Mouse (Mus musculus): ENCODE data around the gene Gm14569. TPM values are rescaled to one million over a fixed set of nuclear protein-coding genes. Genes with fewer than 3 reads are reported as not detected.

The Gm14569 gene
- not detected for total RNA-seq (2021)

DNA sequence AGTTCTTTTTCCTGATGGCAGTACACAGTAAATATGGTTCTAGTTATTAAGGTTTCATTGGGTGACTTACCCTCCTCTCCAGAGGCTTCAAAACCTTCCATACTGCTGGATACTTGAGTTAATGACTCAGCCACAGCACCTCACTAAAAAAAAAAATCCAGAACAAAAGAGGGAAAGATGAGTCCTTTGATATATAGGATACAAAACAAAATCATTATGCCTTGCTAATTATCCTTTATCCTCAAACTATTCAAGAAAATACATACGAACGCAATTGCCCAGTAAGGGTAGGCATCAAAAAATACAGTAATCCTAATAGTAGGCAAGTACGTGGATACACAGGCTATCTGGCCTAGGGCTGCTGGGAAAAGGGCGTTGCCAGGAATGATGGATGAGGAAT, at the start of gene Gm14569:
Gene Gm14569 (minus strand): TSS at position 101 of the 400 bp plus-strand sequence.
- no peak for DNase-seq
- intact Hi-C loops (cut with DNase I), result no loop called here

DNA sequence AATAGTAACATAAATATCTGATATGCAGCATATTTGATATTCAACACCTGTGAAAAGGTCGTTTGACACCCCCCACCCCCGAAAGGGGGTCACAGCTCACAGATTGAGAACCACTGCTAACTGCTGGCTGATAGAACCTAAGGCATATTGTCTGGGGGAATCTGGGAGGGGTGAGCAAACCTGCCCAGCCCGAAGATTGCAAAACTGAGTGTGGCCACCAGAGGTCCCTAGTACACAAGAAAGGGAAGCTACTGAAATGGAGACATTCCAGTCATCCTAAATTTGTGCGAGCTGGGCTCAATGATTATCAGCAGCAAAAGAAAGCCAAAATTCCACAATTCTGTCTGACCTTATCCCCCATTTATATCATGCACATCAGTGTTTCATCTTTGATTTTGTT, 42.9 kb upstream of the Gm14569 start:
- peak; percentile 75 to 82 for DNase-seq
- intact Hi-C loops (cut with DNase I), result loop anchor here (1.0 kb wide), 1 partner anchor 27 kb away; no protein-coding TSS in a partner anchor

DNA sequence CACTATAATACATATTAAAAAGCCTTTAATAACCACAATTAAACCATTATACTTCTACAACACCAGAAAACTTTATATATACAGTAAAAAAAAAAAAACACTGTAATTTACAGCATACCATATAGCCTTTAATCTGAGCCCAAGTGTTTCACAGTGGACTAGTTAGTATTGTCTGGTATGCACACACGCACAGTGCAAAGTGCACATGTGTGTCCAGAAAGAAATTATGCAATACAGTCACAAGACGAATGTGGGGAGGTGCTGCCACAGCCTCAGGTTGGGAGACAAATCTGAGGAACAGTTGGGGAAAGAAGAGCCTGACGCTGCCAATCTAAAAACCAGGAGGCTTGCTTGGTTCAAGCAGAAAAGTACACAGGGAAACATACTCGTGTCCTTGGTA, 42.1 kb upstream of the Gm14569 start:
- DNase-seq, result no peak
- intact Hi-C loops (cut with DNase I), result loop anchor here (1.0 kb wide), 1 partner anchor 28 kb away; no protein-coding TSS in a partner anchor

DNA sequence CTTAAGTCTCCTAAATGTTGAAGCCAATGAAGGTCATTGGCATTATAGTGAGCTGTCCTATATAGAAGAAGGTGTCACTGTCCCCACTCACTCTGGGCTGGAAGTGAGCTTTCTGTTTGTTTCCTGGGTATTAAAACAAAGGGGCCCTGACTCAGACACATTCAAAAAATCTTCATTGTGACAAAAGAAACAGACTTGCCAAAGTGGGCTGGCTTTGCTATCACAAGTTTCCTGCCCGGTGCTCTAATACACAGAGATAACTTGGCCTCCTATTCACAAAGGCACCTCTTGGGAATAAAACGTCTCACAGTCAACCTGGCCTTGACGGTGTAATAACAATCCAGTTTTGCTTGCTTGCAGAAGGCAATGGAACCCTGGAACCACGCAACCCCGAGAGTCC, 38.6 kb upstream of the Gm14569 start:
- DNase-seq, result no peak
- intact Hi-C loops (cut with DNase I), result no loop called here

DNA sequence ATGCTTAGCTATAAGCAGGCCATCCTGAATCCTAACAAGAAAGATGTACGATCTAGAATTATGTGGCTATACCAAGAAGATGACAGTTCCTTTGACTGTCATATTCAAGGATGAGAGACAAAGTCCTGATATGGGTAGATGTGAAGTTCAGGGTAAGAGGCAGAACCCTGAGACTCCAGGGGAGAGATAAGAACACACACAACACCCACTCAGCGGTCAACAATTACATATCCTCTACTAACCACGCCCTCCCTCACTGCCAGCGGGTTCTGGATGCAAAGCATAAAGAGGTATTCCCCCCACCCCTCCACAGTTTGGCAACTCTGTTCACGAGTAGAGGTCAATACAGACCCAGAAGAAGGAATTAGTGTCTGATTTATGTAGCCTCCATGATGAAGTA, 32.1 kb upstream of the Gm14569 start:
- no peak for DNase-seq
- intact Hi-C loops (cut with DNase I), result no loop called here

DNA sequence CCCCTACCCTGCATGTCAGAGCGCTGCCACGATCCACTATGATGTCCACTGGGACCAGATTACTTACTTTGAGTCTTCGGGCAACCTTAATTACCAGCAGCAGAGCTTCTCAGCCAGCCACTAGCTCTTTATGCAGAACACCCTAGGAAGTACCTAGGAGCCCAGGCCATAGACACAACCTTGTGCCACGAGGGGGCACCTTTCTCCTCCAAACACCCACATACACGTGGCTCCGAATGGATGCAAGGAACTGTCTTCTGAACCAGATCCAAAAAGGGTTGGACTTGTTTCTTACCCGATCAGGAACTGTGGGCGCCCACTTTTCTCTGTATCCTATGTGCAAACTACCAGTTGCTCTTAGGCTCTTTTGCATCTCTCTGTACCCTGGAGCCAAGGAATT, 22.1 kb upstream of the Gm14569 start:
- intact Hi-C loops (cut with DNase I), result no loop called here
- DNase-seq, result no peak

DNA sequence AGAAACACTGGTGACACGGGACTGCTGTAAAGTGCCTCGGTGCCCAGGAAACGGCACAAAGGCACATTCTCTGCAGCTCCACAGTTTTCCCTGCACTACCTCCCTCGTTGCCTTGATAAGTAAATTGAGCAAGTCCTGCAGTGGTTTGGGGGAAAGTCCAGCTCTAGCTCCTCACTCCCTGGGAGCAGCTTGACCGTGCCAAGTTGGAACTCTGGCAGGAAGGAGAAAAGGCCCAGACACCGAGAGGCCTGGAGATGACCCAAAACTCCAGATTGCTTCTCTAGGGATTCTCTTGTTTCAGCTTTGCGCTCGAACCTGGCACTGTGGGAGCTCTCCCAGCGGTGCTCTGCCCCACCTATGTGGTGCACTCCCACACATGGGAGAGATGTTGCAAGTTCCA, 21.6 kb upstream of the Gm14569 start:
- DNase-seq, result no peak
- intact Hi-C loops (cut with DNase I), result no loop called here

DNA sequence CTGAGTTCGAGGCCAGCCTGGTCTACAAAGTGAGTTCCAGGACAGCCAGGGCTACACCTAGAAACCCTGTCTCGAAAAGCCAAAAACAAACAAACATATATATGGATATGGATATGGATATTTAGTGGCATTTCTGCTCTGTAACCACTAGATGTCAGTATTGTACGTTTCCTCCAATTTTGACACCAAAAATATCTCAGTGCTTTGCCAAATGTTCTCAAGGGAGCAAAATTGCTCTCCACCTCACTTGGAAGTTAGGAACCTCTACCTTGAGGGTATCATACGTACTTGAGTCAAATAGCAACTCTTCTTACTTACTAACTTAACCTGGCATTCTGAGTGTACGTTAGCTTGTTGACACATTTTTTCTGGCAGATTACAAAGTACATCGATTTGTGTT, 15.2 kb upstream of the Gm14569 start:
- DNase-seq, result no peak
- intact Hi-C loops (cut with DNase I), result no loop called here

DNA sequence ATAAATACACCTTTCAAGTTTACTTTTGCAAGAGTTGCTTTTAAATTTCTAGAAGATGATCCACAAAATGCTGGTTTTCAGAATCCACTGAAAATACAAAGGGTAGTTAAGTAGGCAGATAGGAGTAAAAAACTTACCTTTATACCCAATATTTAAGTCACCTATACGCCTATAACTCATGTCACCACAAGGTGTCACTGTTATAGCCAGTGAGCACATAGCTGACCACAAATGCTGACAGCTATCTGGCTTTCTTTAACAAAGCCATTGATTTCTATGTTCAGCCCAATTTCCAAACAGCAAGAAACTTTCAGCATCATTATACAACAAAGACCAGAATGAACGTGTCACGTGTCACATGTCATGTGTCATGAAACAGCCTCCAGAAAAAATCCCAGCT, 2.1 kb downstream of the Gm14569 start:
- intact Hi-C loops (cut with DNase I), result no loop called here

DNA sequence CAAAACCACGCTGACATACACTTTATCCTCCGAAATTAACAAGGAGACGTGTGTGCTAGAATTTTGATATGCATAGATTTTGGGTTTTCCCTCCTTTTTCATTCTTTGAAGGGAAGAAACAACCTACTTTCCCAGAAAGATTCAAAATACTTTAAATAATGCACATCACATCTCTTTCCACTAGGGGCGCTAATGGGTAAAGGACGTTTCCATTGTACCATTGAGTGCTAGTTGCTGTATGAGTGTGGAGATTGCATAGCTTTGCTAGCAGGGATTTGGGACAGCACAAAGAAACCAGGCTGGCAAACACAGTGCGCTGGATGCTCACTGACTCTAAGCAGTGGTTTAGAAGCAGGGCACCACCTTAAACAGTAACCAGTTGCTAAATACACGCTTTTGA, 3.6 kb downstream of the Gm14569 start:
- DNase-seq, result no peak
- intact Hi-C loops (cut with DNase I), result no loop called here

More for the DNA sequence above, 2.1 kb downstream of the Gm14569 start:
- no peak for DNase-seq

DNA sequence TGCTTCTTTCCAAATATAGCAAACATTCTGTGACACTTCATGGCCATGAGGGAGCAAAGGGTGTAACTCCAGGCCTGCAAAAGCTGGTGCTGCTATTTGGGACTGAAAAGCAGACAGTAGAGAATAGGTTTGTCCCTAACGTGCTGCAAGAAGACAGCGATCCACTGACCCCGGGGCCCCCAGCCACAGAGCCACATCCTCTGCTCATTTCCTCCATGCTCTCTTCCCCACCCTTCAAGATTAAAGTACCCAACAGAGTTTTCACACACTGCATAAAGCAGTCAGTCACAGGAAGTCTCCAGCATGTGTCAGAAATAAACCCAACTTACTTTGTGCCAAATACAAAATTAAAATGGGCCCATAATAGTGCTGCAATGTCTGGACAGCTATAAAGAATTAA, 16.8 kb downstream of the Gm14569 start:
- intact Hi-C loops (cut with DNase I), result no loop called here
- DNase-seq, result no peak

DNA sequence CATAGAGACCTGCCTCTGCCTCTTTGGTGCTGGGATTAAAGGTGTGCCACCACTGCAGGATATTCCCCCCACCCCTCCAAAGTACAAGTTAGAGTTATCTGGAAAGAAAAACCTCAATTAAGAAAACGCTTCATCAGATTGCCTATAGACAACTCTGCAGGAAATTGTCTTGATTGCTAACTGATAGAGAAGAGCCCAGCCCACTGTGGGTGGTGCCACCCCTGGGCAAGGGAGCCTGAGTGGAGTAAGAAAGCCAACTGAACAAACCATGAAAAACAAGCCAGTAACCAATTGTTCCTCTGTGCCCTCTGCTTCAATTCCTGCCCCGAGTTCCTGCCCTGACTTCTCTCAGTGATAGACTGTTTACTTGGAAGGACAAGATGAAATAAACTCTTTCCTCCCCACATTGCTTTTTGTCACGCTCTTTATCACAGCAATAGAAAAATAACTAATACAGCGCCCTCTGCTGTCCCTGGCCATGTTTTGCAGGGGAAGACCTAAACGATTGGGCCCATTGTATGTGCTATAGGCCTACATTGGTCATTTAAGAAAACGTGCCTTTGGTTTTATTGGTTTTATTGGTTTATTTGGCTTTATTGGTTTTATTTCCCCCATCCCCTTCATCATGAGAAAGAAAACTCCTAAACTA, 17.4 kb downstream of the Gm14569 start:
- intact Hi-C loops (cut with DNase I), result no loop called here
- DNase-seq, result no peak

DNA sequence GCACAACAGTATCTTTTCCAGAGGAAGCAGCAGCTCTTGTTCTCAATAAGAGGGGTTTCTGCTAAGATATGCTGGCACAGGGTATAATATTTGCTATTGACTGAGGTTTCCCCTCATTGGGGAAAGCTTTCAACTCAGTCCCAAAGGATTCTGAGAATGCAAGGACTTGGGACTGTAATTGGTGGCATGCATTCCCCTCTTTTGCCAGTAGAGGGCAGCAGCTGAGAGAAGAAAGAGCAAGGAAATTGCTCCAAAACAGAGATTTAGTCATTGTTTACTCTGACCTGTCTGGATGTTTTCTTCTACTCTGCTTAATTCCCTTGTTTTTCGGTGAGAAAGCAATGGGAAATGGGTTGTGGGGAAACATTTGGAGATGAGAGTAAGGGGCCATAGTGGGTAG, 35.6 kb downstream of the Gm14569 start:
- intact Hi-C loops (cut with DNase I), result no loop called here
- DNase-seq, result peak in 1 of 2 experiments; percentile 32

DNA sequence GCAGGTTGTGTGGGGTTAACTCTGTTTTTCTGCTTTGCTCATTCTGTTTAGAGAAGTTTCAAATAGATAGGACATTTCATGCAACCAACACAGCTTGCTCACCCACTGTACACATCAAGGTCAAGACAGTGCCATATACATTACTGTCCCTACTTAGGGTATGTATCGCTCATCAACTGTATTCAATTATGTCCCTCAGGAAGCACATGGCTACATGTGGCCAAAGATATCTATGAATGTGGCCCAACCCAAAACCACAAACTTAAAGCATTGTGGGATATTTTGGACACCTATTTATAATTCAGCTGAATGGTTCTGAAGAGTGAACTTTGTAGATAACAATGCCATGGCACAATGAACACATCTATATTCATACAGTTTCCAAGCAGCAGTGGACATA, 53.7 kb downstream of the Gm14569 start:
- DNase-seq, result no peak
- intact Hi-C loops (cut with DNase I), result no loop called here

DNA sequence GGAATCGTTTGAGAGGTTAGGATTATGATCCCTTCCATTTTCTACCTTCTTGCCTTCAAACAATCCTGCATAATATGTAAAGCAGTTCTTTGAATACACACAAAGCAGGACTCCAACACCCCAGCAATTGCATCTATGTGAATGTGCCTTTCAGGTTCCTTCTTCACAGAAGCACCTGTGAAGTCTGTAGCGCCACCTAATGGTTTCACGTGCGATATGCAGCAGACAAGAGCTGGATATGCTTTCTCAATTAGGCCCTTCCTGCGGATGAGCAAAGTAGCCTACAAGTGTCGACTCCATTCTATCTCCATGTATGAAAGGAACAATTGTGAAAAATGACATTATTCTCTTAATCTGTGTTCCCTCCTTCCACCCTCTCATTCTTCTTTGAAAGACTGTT, 56.6 kb downstream of the Gm14569 start:
- intact Hi-C loops (cut with DNase I), result no loop called here
- DNase-seq, result no peak

DNA sequence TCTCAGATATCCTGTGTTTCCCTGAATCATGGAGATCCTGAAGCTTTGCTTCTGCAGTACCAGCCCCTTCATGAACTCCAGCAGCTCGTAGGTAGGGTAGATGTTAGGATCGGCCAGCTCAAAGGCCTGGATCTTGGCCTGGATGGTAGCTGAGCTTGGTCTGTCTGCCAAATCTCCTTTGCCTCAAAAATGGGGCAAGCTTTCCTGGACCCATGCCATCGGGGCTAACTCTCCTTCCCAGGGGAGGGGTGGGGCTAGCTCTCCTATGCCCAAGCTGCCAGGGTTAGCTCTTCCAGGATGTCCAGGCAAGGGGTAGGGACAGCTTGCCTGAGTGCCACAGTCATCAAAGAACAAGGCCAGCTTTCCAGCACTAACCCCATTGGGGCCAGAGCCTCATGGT, 72.5 kb downstream of the Gm14569 start:
- DNase-seq, result no peak
- intact Hi-C loops (cut with DNase I), result no loop called here

DNA sequence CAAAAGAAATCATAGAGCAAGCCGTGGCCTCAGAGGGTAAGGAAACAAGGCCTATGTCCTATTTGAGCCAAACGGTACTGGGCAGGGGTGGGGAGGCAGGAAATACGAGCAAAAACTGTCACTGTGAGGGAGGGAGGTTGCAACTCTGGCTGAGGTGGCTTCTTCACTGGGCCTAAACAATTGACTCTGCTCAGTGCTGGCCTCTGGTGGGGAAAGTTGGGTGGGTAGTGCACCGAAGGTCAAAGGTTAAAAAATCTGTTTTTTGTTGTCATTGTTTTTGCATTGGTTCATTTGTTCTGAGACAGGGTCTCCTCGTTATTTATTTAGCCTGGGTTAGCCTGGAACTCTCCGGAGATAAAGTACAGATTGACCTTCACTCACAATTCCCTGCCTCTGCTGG, 89.3 kb downstream of the Gm14569 start:
- intact Hi-C loops (cut with DNase I), result no loop called here
- no peak for DNase-seq

DNA sequence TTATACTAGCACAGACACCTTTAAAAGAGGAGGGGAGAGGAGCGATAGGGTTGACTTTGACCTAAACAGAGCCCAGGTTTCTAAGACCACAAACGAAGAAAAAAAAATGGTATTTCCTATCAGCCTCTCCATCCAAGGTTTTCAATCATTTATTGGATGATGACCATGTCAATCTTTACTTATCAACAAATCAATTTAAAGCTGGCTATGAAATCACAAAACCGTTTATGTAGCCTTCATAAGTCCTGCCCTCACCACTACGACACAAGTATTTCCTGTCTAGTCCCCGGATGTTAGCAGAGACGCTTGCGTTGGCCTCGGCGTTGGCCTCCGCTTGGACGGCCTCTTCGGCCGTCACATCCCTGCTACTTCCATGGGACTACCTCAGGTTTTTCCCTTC, 90.7 kb downstream of the Gm14569 start, which contains the start of gene Gm6268:
Gene Gm6268 (plus strand): TSS at position 301 of the 400 bp plus-strand sequence.
- intact Hi-C loops (cut with DNase I), result no loop called here
- no peak for DNase-seq

DNA sequence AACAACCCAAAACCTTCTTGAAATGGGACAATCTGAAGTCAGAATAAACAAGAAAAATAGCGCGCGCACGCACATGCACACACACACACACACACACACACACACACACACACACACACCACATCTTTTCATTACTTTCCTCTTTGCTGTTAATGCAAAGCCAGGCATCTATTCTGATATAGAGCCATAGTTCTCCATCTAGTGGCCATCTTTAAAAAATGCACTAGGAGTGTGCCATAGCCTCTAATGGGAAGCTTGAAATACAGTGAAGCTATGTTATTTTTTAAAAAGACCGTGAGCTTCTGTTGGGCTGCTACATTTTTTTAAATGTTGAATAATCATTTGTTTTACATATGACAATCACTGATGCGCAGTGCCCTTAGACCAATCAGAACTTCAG, 98.4 kb downstream of the Gm14569 start:
- no peak for DNase-seq
- intact Hi-C loops (cut with DNase I), result loop anchor here (1.0 kb wide), 1 partner anchor 167 kb away; no protein-coding TSS in a partner anchor

DNA sequence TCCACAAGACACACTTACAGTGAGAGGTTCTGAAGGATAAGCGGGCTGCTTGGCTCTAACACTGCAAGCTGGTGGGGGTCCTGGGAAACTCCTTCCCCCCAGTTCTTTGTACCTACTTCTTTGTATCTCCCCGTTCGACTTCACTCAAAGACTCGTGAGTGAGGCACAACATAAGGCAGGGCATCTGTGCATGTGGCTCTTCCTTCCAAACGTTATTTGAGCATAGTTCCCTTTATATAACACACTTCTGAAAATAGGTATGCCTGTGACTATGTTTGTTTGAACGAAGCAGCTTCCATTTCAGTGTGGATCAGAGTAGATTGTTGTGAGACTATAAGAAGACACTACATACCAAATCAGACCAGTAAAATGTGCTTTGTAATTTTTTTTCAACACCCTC, 99.0 kb downstream of the Gm14569 start:
- intact Hi-C loops (cut with DNase I), result loop anchor here (1.0 kb wide), 1 partner anchor 166 kb away; no protein-coding TSS in a partner anchor
- no peak for DNase-seq

DNA sequence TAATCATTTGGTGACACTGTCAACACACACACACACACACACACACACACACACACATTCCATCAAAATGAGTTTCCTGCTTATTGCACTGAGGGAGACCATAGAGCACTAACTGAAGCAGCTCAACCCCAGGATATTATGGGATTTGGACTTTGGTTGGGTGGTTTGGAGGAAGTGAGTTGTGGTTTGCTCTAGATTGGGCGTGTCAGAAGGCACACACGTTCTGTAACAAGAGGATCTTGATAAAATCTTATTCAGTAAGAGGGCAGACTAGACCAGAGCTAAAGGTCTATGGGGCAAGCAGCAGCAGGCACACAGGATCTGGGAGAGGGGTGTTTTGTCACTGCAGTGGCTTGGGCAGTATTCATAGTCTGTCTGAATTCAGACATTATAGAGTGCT, 101.1 kb downstream of the Gm14569 start:
- no peak for DNase-seq
- intact Hi-C loops (cut with DNase I), result no loop called here

DNA sequence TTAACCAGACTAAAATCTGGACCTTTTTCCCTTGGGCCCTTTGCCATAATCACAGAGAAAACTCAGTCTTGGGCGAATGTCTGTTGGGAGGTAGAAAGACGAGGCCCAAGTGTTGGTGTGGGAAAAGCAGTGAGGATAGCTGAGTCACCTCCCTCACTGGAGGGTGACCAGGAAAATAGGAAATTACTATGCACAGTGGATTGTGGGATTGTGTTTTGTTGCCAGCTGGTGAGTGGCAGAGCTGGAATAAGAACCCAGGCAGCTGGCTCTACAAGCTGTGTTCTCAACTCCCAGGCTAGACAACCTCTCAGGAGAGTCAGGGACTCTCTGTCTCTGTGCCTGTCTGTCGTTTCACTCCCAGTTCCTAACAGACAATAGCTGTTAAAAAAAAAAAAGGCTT, 101.7 kb downstream of the Gm14569 start:
- DNase-seq, result no peak
- intact Hi-C loops (cut with DNase I), result no loop called here

DNA sequence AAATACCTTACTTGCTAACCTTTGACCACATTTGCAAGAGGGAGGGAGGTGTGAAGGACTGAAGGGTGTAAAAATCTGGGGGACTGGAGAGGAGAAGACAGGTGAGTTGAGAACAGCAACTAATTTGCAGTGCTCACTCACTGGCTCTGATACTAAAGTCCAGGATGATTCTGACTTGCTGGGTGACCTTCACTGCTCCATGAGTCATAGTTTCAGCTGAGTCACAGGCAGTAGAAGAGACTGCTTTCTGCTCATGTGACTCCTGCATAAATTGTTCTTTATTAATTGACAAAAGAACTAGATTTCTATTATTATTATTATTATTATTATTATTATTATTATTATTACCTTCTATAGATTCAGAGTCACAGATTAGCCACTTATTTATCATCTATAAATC, 106.3 kb downstream of the Gm14569 start:
- intact Hi-C loops (cut with DNase I), result no loop called here
- DNase-seq, result no peak

All from heart, postnatal 36 days (tissue).